Mouse (Mus musculus) T-cell, adult 2 months (primary cell): ENCODE results near the gene Map3k20.

Experiments used
- DNase-seq: peaks from one replicate; pipeline ENCODE4 v3.0.0; 2022; ENCODE audit warnings: low spot score

Gene Map3k20

DNA sequence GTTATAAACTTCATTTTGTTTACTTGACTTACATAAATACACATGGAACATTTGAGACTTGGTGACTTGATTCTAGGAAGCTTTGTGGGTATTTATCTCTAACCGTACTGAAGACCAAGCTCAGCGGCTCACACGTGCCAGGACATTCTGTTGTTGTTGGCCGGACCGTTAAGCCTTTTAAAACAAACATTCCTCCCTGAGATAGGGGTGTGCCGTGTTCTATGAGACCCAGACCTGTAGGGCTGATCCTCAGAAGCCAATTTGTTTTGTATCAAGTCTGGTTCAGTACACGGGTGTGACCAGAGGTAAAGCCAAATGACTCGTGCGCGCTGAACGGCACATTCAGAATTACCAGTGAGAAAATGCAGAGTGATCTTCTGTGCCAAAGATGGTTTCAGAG, 97.9 kb downstream of the Map3k20 start:
- DNase-seq = no peak

- no peak for DNase-seq
Observed at GRCm38 (mm10) chr2:72389411-72389810, 104.0 kb downstream of the Map3k20 start.

- DNase-seq = peak; percentile 59
Observed at GRCm38 (mm10) chr2:72389942-72390341, 104.5 kb downstream of the Map3k20 start.

DNA sequence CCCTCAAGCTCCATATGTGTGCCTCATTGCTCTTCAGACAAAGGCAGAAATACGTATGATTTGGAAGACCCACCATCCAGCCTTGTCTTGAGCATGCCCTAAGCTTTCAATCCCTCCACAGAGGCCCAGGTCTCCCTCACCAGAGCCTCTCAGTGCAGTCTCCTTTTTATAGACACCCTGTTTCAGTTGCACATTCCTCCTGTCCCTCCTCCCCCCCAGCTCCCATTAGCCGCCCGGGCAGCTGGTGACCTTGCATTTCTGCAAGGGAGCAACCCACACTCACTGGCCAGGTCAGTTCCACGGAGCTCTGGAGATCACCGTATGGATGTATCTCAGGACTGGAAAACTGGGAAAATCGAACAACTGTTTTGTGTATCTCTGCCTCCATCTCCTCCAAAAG, 105.0 kb downstream of the Map3k20 start:
- no peak for DNase-seq

- no peak for DNase-seq
Observed at GRCm38 (mm10) chr2:72391024-72391423, 105.6 kb downstream of the Map3k20 start.

GRCm38 (mm10) chr2:72391721-72392120, 106.3 kb downstream of the Map3k20 start:
- DNase-seq = no peak

GRCm38 (mm10) chr2:72392316-72392715, 106.9 kb downstream of the Map3k20 start:
- DNase-seq = no peak

DNA sequence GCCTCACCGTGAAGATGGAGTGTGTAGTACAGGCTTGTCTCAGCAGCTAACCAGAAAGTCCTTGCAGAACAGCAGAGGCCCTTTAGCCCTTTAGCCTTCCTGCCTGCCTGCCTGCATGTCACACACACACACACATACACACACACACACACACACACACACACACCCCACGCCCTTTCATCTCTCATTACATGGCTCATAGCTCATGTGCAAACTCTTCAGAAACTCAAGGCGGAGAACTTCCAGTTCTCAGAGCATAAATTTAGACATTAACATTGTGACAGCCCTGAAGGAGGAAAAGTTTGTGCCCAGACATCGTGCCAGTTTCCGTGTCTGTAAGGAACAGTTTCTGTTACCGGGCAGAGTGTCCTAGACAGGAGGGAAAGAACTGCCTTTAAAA, 111.5 kb downstream of the Map3k20 start:
- no peak for DNase-seq

- peak; percentile 23 for DNase-seq
Observed at GRCm38 (mm10) chr2:72398227-72398626, 112.8 kb downstream of the Map3k20 start.

DNA sequence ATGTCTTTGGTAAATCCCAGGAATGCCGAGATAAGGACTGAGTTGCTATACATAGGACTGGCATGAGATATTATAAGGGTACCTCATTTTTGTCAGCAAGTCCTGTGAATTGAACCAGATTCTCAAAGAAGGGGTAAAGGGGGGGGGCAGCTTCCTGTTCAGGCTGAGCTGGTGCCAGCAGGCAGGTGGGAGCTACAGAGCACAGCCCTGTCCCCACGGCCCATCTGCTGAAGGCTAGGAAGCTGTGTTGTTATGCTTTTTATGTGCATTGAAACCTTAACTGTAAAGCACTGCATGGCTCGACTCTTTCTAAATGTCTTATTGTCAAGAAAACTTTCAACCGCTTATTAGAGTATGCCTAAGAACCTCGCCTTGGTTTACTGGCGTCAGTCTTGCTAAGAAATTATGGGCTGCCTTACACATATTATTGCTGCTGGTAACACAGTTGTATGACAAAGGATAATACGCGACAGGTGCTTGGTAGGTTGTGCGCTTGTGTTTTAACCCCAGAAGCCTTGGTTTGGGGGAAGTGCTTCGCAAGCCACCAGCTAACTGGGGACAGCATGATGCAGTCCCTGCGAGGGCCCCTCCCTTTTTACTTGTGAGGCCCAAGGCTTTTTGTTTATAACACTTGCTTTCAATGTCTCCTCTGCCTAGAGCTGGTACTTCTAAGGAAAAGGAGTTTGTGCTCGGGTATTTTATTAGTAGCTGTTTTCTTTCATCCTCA, 114.2 kb downstream of the Map3k20 start:
- DNase-seq = peak; percentile 4

DNA sequence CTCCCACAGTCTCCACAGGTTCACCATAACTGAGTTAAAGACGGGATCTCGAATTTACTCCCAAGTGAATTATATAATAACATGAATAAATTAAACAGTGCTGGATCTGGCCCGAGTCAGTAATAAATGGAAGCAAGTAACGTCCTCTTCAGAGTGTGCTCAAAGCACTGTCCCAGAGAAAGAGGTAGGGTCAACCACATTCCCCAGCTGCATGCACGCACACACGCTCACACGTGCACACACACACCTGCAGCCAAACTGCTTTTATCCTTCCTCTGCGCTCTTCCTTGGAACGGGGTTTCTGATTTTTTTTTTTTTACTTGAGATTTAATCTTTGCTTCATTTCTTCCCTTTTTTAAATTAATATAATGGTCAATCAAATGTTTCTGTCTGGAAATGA, 115.9 kb downstream of the Map3k20 start:
- DNase-seq = no peak

- no peak for DNase-seq
Observed at GRCm38 (mm10) chr2:72405621-72406555, 120.5 kb downstream of the Map3k20 start.

GRCm38 (mm10) chr2:72406701-72407100, 121.3 kb downstream of the Map3k20 start:
- DNase-seq = peak; percentile 31

GRCm38 (mm10) chr2:72407341-72408092, 122.1 kb downstream of the Map3k20 start:
- no peak for DNase-seq

- DNase-seq = peak; percentile 35
Observed at GRCm38 (mm10) chr2:72409968-72410367, 124.5 kb downstream of the Map3k20 start.

DNA sequence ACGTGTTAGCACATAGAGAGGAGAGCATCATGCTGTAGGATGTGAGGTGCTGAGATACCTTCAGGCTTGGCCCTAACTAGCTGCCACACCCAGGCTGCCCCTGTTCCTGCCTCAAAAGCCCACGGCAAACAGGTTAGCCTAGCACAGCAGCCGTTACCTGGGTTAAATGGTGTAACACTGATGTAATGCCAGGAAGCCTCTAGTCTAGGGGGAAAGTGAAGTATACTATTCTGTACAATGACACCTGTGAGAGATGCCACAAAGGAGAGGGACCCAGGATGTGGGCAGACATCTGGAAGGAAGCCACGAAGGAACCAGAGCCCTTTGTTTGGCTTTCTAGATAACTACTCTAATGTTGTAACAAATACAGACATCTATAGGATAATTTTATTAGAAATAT, 126.8 kb downstream of the Map3k20 start:
- DNase-seq = peak; percentile 56

DNA sequence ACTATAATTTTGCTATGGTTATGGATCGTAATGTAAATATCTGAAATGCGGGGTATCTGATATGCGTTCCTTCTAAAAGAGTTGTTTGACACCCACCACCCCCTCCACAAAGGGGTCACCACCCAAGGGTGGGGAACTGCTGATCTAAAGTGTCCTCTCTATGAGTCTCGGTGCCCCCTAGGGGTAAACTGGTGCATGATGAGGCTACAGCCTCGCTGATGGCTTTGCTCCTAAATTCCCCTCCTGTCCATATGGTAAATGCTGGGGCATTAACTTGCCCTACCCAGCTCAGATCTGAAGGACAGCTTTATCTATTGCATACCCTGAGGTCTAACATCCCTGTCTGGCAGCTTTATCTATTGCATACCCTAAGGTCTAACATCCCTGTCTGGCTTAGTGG, 130.0 kb downstream of the Map3k20 start:
- no peak for DNase-seq

DNA sequence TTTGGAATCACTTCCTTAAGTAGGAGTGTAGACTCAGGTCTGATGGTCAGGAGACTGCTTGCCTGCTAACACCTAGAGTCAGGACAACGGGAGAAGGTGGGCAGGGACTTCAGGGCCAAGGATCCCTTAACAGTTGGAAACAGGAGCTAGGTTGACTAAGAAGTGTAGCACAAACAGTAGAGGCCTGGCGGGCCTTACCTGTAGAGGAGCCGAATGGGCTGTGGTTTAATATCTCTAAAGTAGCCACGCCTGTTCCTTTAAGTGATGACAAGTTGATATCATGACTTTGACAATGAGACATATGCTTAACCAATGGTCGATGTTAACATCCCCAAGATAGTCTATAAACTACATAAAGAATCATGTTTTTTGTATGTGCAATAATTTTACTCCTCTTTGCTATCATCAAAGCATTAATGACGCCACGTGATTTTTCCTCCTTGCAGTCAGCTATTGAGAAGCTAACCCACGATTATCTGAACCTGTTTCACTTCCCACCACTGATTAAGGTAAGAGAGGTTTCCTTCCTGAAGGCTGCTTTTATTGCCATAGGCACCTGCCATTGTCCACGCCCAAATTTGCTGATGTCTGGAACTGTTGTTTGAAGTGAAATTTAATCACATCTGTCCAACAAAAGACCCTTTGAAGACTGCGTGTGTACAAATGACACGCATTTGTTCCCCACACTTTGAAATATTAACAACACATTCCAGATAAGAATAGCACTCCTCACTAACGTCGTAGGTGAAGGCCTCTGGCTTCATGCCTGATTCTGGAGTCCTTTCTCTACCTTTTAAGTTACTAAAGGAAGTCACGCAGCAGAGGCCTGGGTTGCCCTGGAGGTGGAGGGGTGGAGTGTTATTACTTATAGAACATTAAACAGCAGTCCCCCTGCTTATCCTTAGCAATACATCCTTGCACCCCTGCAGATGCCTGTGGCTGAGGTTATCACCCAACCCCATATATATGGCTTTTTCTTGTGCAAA, 131.0 kb downstream of the Map3k20 start:
- no peak for DNase-seq

DNA sequence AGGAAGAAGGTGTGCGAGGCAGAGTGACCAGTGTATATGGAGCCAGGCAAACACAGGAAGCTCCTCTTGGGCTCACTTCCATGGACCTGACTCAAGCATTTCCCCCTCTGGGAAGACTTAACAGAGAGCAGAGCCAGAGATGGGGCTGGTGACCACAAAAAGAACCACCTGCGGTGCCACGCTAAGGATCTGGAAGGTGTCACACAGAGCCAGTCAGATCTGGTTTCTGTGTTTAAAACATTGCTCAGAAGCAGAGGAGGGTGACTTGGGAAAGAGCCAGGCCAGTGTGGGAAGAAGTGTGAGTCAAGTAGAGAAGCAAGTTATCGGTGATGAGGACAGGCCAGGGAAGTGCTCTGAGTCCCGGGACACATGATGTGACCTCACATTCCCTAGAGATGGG, 135.1 kb downstream of the Map3k20 start:
- DNase-seq = no peak

DNA sequence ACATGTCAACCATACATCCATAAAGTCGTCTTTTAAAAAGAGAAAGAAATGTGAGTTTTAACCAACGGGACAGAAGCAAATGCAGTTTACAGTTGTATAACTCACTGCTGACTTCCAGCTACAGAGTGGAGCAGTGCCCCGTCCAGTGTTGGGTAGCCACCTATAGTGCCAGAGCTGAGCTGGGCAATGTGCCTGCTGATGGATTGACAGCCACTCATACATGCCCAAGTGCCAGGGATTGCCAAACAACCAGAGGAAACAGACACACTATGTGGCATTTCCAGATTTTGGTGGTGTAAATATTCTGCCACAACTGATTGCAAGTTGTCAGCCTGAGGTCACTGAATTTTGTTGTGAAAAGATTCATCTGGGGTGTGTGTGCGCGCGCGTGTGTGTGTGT, 139.2 kb downstream of the Map3k20 start:
- no peak for DNase-seq

DNA sequence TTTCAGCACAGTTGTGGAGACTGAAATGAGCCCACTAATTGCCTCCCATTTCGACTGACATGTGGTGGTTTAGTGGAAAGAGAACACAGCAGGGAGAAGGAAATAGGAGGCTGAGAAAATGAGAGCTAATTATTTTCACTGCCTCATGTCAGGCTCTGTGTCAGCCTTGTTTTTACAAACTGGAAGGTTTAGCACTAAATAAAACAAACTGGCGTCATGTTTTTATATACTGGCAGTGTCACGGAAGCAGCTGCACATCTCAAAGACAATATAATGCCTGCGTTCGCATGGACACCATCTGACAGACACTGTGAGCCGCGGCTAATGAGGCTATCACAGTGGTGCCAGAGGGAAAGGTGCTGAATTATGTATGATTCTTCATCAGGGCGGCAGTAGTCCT, 141.3 kb downstream of the Map3k20 start:
- no peak for DNase-seq
